Mouse (Mus musculus) brain, adult 2 months (tissue): ENCODE results near the gene Usp30.

Experiments
- DNase-seq: peaks from one replicate; pipeline ENCODE4 v3.0.0; 2011; ENCODE audit warnings: low read depth, low spot score

The Usp30 gene

GRCm38 (mm10) chr5:114065161-114065560 lies at the start of gene Usp30:
Gene Usp30 (plus strand): TSS chr5:114065461.
- no peak for DNase-seq

DNA sequence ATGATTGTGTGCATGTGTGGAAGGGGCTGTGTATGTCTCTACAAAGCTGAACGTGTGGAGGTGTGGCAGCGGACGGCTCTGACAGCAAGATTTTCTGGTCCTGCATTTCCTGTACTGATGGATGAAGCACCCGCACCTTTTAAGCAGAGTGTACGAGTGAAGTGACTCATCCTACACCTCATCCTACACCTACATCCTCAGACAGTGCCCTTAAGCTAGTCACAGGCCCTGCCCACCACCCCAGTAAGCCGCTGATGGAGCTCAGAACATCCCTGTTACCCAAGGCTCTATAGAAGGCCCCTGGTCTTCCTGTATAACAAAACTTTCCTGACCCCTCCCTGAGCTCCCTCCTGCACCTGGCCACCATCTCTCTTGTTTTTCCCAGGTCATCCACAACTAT lies 40.9 kb upstream of the Usp30 start:
- peak; percentile 54 for DNase-seq

DNA sequence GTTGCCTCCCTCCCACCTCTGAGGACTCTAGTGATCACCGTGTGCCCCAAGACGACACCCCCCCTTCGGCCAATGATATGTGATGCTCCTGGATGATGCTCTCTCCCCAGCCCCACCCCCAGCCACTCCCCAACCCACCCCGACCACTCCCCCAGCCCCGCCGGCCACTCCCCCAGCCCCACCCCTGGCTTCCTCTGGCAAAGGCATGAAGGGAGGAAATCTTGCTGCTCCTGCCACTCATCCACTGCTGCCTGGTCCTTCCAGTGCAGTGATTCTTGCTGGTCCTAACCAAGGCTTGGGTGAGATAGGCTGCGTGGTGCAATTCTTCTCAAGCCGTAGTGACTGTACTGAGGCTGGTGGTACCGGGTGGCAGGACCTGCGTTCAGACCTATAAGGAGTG lies 40.4 kb upstream of the Usp30 start:
- peak; percentile 52 for DNase-seq

DNA sequence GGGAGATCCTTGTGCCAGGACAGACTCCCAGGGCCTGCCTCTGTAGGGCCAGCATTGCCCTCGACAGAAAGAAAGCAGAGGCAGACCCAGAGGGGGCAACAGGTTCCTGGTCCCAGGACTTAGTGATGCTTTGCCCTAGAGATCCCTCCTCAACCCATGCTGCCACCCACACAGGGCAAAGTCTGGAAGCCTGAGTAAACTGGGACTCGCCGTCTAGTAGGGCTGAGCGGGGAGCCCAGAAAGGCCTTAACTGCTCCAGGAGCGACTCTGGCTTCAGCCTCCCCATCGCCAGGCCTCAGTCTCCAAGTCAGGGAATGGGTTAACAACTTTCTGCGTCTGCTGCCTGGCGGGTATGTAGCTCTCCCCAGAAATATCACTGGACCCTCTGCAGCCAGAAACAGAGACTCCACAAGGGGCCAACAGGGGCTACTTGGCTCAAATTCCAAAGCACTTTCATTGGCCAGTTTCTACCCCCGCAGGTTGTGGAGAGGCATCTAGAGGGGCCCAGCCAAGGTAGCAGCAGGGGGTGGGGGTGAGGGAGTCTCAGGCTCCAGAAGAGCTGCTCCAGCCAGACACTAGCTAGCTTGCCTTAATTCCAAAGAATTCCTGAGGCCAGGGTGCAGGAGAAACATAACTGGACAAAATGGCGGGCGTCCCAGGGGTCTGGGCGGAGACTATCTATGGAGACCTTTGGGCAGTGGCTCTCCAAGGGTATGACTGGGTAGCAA lies 37.9 kb upstream of the Usp30 start:
- no peak for DNase-seq

GRCm38 (mm10) chr5:114028111-114028510 lies 37.1 kb upstream of the Usp30 start:
- peak; percentile 51 for DNase-seq

GRCm38 (mm10) chr5:114030652-114031051 lies 34.6 kb upstream of the Usp30 start:
- no peak for DNase-seq

DNA sequence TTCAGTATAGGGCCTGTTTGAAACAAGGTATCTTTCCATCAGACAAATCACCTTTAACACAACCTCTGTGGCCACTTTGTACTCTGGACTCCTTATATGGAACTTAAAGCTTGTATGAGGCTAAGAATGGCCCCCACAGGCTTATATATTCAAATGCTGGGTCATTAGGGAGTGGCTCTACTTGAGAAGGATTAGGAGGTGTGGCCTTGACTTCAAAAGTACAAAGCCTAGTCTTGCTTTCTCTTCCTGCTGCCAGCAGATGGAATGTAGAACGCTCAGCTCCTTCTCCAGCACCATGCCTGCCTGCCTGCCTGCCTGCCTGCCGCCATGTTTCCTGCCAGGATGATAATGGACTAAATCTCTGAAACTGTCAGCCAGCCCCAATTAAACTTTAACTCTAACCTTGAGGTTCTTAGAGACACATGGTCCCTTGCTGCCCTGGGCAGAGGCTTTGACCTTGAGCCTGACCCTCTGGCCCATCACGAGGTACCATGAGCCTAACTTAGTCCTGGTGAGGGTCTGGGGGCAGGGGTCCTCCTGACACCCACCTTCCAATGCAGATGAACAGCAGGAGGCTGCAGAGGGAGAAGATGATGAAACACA lies 33.0 kb upstream of the Usp30 start:
- DNase-seq = no peak

- no peak for DNase-seq
These were observed 30.9 kb upstream of the Usp30 start for GRCm38 (mm10) chr5:114034393-114034792.

DNA sequence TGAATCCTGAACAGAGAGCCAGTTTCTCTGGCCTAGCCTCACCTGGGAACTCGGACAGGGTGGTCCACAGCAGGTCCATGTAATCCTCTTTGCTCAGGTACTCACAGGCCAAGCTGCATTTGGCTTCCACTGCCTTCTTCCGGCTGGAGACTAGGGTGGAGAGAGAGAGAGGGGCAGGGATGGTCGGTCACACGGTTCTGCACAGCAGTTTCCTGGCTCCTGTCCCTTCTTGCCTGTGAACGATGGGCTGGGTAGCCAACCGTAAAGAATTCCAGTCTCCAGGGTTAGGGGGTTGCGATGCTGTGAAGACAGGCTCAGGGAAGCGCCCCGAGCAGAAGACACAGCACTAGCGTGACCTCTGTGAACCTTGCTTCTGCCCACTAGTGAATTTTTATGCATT lies 30.1 kb upstream of the Usp30 start:
- peak; percentile 53 for DNase-seq

GRCm38 (mm10) chr5:114040508-114040907 lies 24.8 kb upstream of the Usp30 start:
- no peak for DNase-seq

- DNase-seq = no peak
These were observed 24.4 kb upstream of the Usp30 start for GRCm38 (mm10) chr5:114040911-114041310.

GRCm38 (mm10) chr5:114041327-114041930 lies 23.8 kb upstream of the Usp30 start:
- DNase-seq = no peak

DNA sequence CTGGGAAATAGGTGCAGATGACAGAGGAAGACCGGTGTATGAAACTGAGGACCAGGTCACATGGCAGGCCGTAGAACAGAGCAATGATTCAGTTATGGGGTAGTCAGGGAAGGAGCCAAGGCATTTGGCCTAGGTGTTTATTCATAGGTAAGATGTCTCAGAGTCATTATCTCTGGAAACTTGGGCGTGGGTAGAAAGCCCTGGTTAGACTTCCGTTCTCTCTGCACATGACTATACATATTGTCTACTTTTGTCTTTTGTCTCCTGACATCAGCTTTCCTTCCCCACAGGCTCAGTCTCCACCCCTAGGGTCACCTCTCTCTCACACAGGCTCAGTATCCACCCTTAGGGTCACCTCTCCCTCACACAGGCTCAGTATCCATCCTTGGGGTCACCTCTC lies 21.5 kb upstream of the Usp30 start:
- DNase-seq = no peak

- no peak for DNase-seq
These were observed 20.1 kb upstream of the Usp30 start for GRCm38 (mm10) chr5:114045134-114045533.

- DNase-seq = no peak
These were observed 19.1 kb upstream of the Usp30 start for GRCm38 (mm10) chr5:114046151-114046550.

GRCm38 (mm10) chr5:114046604-114047003 lies 18.7 kb upstream of the Usp30 start:
- no peak for DNase-seq

DNA sequence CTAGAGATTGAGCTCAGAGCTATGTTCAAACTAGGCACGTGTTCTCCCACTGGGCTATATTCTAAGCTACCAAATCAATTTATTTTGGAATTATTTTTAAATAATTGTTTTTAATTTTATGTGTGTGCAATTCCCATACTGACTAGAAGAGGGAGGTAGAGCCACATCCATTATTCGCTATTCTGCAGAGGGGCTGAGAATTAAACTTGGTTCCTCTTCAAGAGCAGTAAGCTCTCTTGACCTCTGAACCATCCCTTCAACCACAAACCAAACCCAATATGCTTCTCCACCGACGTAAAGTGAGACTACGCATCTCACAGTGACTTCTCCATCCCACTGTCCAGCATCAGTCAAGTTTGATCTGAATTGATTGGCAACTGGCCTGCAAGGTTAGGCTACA lies 18.1 kb upstream of the Usp30 start:
- no peak for DNase-seq

DNA sequence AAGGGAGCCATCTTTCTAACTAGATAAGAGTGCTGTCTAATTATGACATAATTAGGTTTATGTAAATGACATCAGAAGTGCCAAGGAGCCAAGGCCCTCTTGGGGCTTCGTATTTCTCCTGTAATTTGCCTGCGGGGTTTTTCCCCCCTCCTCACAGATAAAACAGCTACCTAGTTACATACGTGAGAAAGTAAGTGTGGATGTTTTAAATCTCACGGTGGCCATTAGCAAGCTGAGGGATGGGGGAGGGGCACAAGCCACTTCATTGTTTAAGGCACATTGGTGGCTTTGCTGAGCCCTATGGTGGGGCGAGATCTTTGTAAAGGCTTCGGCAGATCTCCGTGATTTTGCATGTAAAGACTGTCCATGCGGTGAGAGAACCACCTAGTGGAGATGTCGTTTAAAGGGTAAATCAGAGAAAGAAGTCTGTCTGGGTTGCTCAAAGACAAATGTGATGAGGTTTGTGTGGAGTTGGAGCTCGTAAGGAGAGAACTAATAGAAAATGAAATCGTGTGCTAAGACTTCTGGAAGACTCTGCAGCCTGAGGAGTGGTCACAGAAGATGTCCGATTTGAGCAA lies 16.4 kb upstream of the Usp30 start:
- DNase-seq = no peak

DNA sequence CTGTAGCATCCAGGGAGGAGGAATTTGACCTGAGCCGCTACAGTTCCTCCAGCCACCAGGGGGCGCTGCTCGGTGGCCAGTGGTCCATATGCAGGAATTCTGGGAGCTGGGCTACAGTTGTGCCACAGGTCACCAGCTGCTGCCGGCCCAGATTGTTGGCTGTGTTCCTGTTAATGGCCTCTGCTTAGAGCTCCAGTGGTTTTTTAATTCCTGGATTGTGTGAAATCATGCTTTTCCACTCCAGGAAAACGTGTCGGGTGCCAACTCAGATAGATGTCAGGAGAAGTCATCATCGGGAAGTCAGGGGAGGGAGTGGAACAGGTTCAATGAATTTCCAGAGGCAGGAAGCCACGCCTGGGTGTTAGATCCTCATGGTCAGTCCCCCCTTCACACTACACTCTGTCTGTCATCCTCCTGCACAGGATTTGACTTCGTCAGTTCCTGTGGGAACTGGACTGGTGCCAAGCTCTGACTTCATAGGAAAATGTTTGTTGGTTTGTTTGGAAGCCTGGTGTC lies 13.0 kb upstream of the Usp30 start:
- DNase-seq = peak; percentile 79

DNA sequence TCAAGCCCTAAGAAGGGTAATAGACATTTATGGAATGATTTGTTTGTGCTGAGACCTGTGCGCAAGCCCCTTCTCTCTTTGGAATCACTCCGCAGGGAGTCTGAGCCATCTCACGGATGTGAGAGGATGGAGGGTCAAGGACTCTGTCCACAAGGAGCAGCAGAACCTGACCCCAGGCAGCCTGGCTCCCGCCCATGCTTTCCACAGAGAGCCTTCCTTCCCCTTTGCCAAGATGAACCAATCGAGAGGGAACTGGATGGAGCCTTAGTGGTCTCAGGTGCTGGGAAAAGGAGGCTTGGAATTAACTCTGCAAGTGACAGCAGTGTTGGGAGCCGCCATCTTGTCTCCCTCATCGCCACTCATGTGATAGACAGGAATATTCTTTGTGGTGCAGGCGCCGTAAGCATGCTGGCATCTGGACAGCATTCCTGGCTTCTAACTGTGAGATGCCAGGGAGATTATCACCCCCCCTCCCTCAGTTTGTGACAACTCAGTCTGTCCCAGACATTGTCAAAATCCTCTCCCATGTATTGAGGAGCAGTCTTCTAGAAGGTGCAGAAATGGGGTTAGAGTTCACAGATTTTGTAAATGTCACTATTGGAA lies 8.0 kb upstream of the Usp30 start:
- peak; percentile 50 for DNase-seq

DNA sequence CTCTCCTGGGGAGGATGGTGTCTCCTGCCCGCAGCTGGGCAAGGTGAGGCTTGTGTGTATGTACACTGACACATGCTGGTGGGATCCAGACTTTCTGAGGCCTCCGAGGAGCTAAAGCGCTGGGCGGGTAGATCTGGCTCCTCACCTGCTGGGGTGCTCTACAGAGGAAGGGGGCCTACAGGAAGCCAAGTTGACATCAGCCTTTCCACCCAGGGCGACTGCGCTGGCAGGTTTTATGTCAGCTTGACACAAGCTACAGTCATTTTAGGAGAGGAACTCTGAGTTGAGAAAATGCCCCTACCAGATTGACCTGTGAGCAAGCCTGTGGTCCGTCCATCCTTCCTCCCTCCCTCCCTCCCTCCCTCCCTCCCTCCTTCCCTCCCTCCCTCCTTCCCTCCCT lies 3.6 kb upstream of the Usp30 start:
- DNase-seq = no peak

GRCm38 (mm10) chr5:114063958-114064357 lies 1.3 kb upstream of the Usp30 start:
- DNase-seq = no peak
